Mouse (Mus musculus): ENCODE results near the gene Ccdc33.

- no peak for TF ChIP-seq CTCF (IDR thresholded peaks at IDR 0.05; ENCODE audit: low read depth, low read length)
- TF ChIP-seq GATA1 (IDR thresholded peaks at IDR 0.05; ENCODE audit: borderline replicate concordance, low read length) = no peak
- TF ChIP-seq GATA2 (IDR thresholded peaks at IDR 0.05; ENCODE audit: borderline replicate concordance, low read depth, low read length) = no peak
- no peak for TF ChIP-seq TAL1 (conservative IDR thresholded peaks at IDR 0.05; ENCODE audit: low read depth, low read length)
Measured at GRCm38 (mm10) chr9:58086861-58087260, 31.8 kb downstream of the Ccdc33 start.

Measured in G1E (cell line).